Mouse (Mus musculus) hindbrain, embryonic 15.5 days (tissue): Measurements from ENCODE around the gene Dnhd1. TPM values are rescaled to one million over a fixed set of nuclear protein-coding genes. Genes with fewer than 3 reads are reported as not detected.
A peak's percentile ranks its signal among the peaks of the same experiment; 100 is the strongest.

Experiments
- ATAC-seq: fragments of 200-750 bp; cut with Nextera tagmentation; 2 replicates; pipeline ENCODE4 v1.8.0; 2017; ENCODE audit warnings: low read depth, moderate number of reproducible peaks, moderate TSS enrichment; ENCODE audit not compliant: low FRiP score
- H3K27ac ChIP-seq: fragments of 300-500 bp; sonication (generic); replicated peaks from 2 replicates; pipeline ENCODE4 v1.5.1; 2015; ENCODE audit warnings: mild to moderate bottlenecking, inconsistent platforms
- H3K27me3 ChIP-seq: fragments of 300-500 bp; sonication (generic); 2 replicates; pipeline ENCODE4 v1.6.1; 2015; ENCODE audit warnings: control low read depth, inconsistent platforms
- H3K36me3 ChIP-seq: fragments of 300-500 bp; sonication (generic); 2 replicates; pipeline ENCODE4 v1.6.1; 2015; ENCODE audit warnings: control low read depth, inconsistent platforms
- H3K4me1 ChIP-seq: fragments of 300-500 bp; sonication (generic); replicated peaks from 2 replicates; pipeline ENCODE4 v1.6.1; 2015; ENCODE audit warnings: control low read depth, inconsistent platforms
- H3K4me2 ChIP-seq: fragments of 300-500 bp; sonication (generic); 2 replicates; pipeline ENCODE4 v1.6.1; 2015; ENCODE audit warnings: moderate library complexity, mild to moderate bottlenecking, inconsistent platforms
- H3K4me3 ChIP-seq: fragments of 300-500 bp; sonication (generic); 2 replicates; pipeline ENCODE4 v1.5.1; 2015; ENCODE audit warnings: mild to moderate bottlenecking, inconsistent platforms
- H3K9ac ChIP-seq: fragments of 300-500 bp; sonication (generic); 2 replicates; pipeline ENCODE4 v1.6.1; 2015; ENCODE audit warnings: inconsistent platforms
- H3K9me3 ChIP-seq: fragments of 300-500 bp; sonication (generic); 2 replicates; pipeline ENCODE4 v1.6.1; 2016; ENCODE audit warnings: control low read depth, inconsistent platforms
- WGBS: fragments of 180-500 bp; shearing (Covaris S2); methylation state at CpG from one replicate; pipeline ENCODE4 v1.1.7; 2015; 5-methylcytosine and 5-hydroxymethylcytosine counted together
- polyA plus RNA-seq: library from polyadenylated mRNA; unstranded; fragments of >200 nt; fragmentation: Nextera tagmentation; extraction: Ambion mirVana; gene quantifications from 2 replicates; pipeline ENCODE4 v1.2.1, GENCODE M21; 2015

Gene Dnhd1
- polyA plus RNA-seq, 1 experiment from 2014 or later = 1.1 TPM

GRCm38 (mm10) chr7:105628633-105629032 is 22.0 kb upstream of the Dnhd1 start:
- peaks cover 18% of the 10 kb centered on the region for H3K36me3 ChIP-seq
- peaks cover 36% of the 10 kb centered on the region for H3K4me1 ChIP-seq
- no peak overlapping the region for H3K9ac ChIP-seq
- ATAC-seq = no peak; the same call in 1 of the 2 replicates
- no peaks in the 10 kb centered on the region for H3K9me3 ChIP-seq
- 23% methylated on average over 3 of the region's 3 CpGs for WGBS
- no peak overlapping the region for H3K4me2 ChIP-seq
- H3K4me3 ChIP-seq = no peak overlapping the region
- H3K27me3 ChIP-seq = no peaks in the 10 kb centered on the region
- H3K27ac ChIP-seq = 0 out of 2 replicates have a peak overlapping the region, but pooled peaks have one; percentile 26

- Histone ChIP-seq H3K36me3 (peaks cover 16% of the 10 kb centered on the region), H3K4me3 (peak overlapping the region; percentile 88), H3K27me3 (no peaks in the 10 kb centered on the region), H3K4me2 (peak overlapping the region; percentile 81), H3K9ac (peak overlapping the region; percentile 98), H3K4me1 (peaks cover 48% of the 10 kb centered on the region), H3K27ac (peak overlapping the region; percentile 93), H3K9me3 (no peaks in the 10 kb centered on the region)
- WGBS = 8% methylated on average over 4 of the region's 4 CpGs
- peak; percentile 23 for ATAC-seq
These were observed 18.1 kb upstream of the Dnhd1 start for GRCm38 (mm10) chr7:105632551-105632972.

GRCm38 (mm10) chr7:105633127-105633800 is 17.4 kb upstream of the Dnhd1 start, which contains the start of gene Trim3:
Gene Trim3 (minus strand): TSS chr7:105633571.
- peak within 1 kb of the TSS; percentile 81 for H3K4me2 ChIP-seq
- H3K9ac ChIP-seq = peak within 1 kb of the TSS; percentile 98
- WGBS = under 1% methylated on average over 56 of the region's 71 CpGs
- H3K27me3 ChIP-seq = no peaks in the 10 kb centered on the region
- peaks cover 47% of the 10 kb centered on the region for H3K4me1 ChIP-seq
- peak within 1 kb of the TSS; percentile 88 for H3K4me3 ChIP-seq
- ATAC-seq = peak; percentile 90
- peak within 1 kb of the TSS; percentile 93 for H3K27ac ChIP-seq
- no peaks in the 10 kb centered on the region for H3K9me3 ChIP-seq
- peaks cover 18% of the 10 kb centered on the region for H3K36me3 ChIP-seq

- Histone ChIP-seq H3K9me3 (no peaks in the 10 kb centered on the region), H3K4me1 (peaks cover 45% of the 10 kb centered on the region), H3K36me3 (peaks cover 18% of the 10 kb centered on the region), H3K4me2 (peak overlapping the region; percentile 81), H3K27me3 (no peaks in the 10 kb centered on the region), H3K9ac (peak overlapping the region; percentile 98), H3K4me3 (peak overlapping the region; percentile 88), H3K27ac (peak overlapping the region; percentile 93)
- ATAC-seq = no peak
- 3% methylated on average over 10 of the region's 10 CpGs for WGBS
These were observed 16.9 kb upstream of the Dnhd1 start for GRCm38 (mm10) chr7:105633801-105634135.

- WGBS = 47% methylated on average over 9 of the region's 9 CpGs
- peak overlapping the region; percentile 98; the same call in 1 of the 2 replicates for H3K9ac ChIP-seq
- H3K4me3 ChIP-seq = peak overlapping the region; percentile 88
- peak overlapping the region; percentile 81 for H3K4me2 ChIP-seq
- H3K27ac ChIP-seq = peak overlapping the region; percentile 93
- H3K36me3 ChIP-seq = peaks cover 18% of the 10 kb centered on the region
- peaks cover 45% of the 10 kb centered on the region for H3K4me1 ChIP-seq
- no peaks in the 10 kb centered on the region for H3K9me3 ChIP-seq
- ATAC-seq = no peak
- H3K27me3 ChIP-seq = no peaks in the 10 kb centered on the region
These were observed 16.2 kb upstream of the Dnhd1 start for GRCm38 (mm10) chr7:105634272-105634920.

GRCm38 (mm10) chr7:105635726-105636125 is 14.9 kb upstream of the Dnhd1 start:
- H3K4me1 ChIP-seq = peaks cover 45% of the 10 kb centered on the region
- no peak overlapping the region for H3K4me2 ChIP-seq
- H3K9me3 ChIP-seq = no peaks in the 10 kb centered on the region
- H3K4me3 ChIP-seq = no peak overlapping the region
- peaks cover 18% of the 10 kb centered on the region for H3K36me3 ChIP-seq
- WGBS = 91% methylated on average over 2 of the region's 2 CpGs
- H3K27me3 ChIP-seq = no peaks in the 10 kb centered on the region
- no peak overlapping the region; the same call in 1 of the 2 replicates for H3K27ac ChIP-seq
- no peak overlapping the region for H3K9ac ChIP-seq
- no peak for ATAC-seq

- no peak overlapping the region for H3K9ac ChIP-seq
- H3K4me2 ChIP-seq = peak overlapping the region; percentile 90
- no peak overlapping the region for H3K4me3 ChIP-seq
- H3K27ac ChIP-seq = no peak overlapping the region
- H3K27me3 ChIP-seq = no peaks in the 10 kb centered on the region
- WGBS = 95% methylated on average over 6 of the region's 6 CpGs
- H3K9me3 ChIP-seq = no peaks in the 10 kb centered on the region
- ATAC-seq = no peak
- H3K4me1 ChIP-seq = peaks cover 41% of the 10 kb centered on the region
- peaks cover 22% of the 10 kb centered on the region for H3K36me3 ChIP-seq
These were observed 11.9 kb upstream of the Dnhd1 start for GRCm38 (mm10) chr7:105638776-105639175.

GRCm38 (mm10) chr7:105639304-105639703 is 11.3 kb upstream of the Dnhd1 start:
- H3K9me3 ChIP-seq = no peaks in the 10 kb centered on the region
- H3K27me3 ChIP-seq = no peaks in the 10 kb centered on the region
- H3K4me3 ChIP-seq = peak overlapping the region; percentile 77
- H3K36me3 ChIP-seq = peaks cover 26% of the 10 kb centered on the region
- peak overlapping the region; percentile 86 for H3K9ac ChIP-seq
- H3K27ac ChIP-seq = no peak overlapping the region
- WGBS = 79% methylated on average over 9 of the region's 9 CpGs
- ATAC-seq = no peak
- H3K4me1 ChIP-seq = peaks cover 36% of the 10 kb centered on the region
- peak overlapping the region; percentile 90 for H3K4me2 ChIP-seq

- Histone ChIP-seq H3K4me1 (peaks cover 31% of the 10 kb centered on the region), H3K4me2 (peak within 1 kb of the TSS; percentile 90), H3K9ac (peak within 1 kb of the TSS; percentile 86), H3K9me3 (no peaks in the 10 kb centered on the region), H3K27me3 (no peaks in the 10 kb centered on the region), H3K27ac (peak within 1 kb of the TSS; percentile 91), H3K36me3 (peaks cover 26% of the 10 kb centered on the region), H3K4me3 (peak within 1 kb of the TSS; percentile 77)
- ATAC-seq = no peak
- 0% methylated on average over 2 of the region's 2 CpGs for WGBS
These were observed 10.9 kb upstream of the Dnhd1 start, which contains the start of gene Timm10b for GRCm38 (mm10) chr7:105639756-105640155. Gene Timm10b (plus strand): TSS chr7:105640056.

- Histone ChIP-seq H3K27ac (peak within 1 kb of the TSS; percentile 91), H3K27me3 (no peaks in the 10 kb centered on the region), H3K9me3 (no peaks in the 10 kb centered on the region), H3K9ac (peak within 1 kb of the TSS; percentile 86), H3K4me3 (peak within 1 kb of the TSS; percentile 77), H3K4me1 (peaks cover 30% of the 10 kb centered on the region), H3K36me3 (peaks cover 26% of the 10 kb centered on the region), H3K4me2 (peak within 1 kb of the TSS; percentile 90)
- ATAC-seq = peak; percentile 97
- WGBS = under 1% methylated on average over 44 of the region's 45 CpGs
These were observed 10.3 kb upstream of the Dnhd1 start, which contains the start of the genes Arfip2 and Gm45799 for GRCm38 (mm10) chr7:105640233-105640893. Gene Arfip2 (minus strand): TSS chr7:105640416. Gene Gm45799 (plus strand): TSS chr7:105640552.

GRCm38 (mm10) chr7:105640894-105641255 is 9.8 kb upstream of the Dnhd1 start:
- WGBS = under 1% methylated on average over 18 of the region's 18 CpGs
- peak overlapping the region; percentile 91 for H3K27ac ChIP-seq
- peak overlapping the region; percentile 86 for H3K9ac ChIP-seq
- peak overlapping the region; percentile 90 for H3K4me2 ChIP-seq
- H3K36me3 ChIP-seq = peaks cover 26% of the 10 kb centered on the region
- no peaks in the 10 kb centered on the region for H3K27me3 ChIP-seq
- H3K4me3 ChIP-seq = peak overlapping the region; percentile 77
- no peaks in the 10 kb centered on the region for H3K9me3 ChIP-seq
- peaks cover 30% of the 10 kb centered on the region for H3K4me1 ChIP-seq
- no peak for ATAC-seq

GRCm38 (mm10) chr7:105641936-105642335 is 8.7 kb upstream of the Dnhd1 start:
- H3K36me3 ChIP-seq = peaks cover 16% of the 10 kb centered on the region
- peak overlapping the region; percentile 90 for H3K4me2 ChIP-seq
- 79% methylated on average over 3 of the region's 3 CpGs for WGBS
- H3K4me3 ChIP-seq = no peak overlapping the region
- no peak overlapping the region for H3K9ac ChIP-seq
- peaks cover 30% of the 10 kb centered on the region for H3K4me1 ChIP-seq
- H3K27ac ChIP-seq = no peak overlapping the region
- ATAC-seq = no peak
- H3K9me3 ChIP-seq = no peaks in the 10 kb centered on the region
- no peaks in the 10 kb centered on the region for H3K27me3 ChIP-seq
